Mouse (Mus musculus): ENCODE results near the gene Gpkow. TPM values are rescaled to one million over a fixed set of nuclear protein-coding genes. Genes with fewer than 3 reads are reported as not detected.
"Not testable (repeated sequence)": the region's sequence is repeated elsewhere in the genome, so short reads cannot be mapped to it uniquely, and the experiment has no call there.

The Gpkow gene
- polyA plus RNA-seq, 1 experiment, result 15.7 TPM

GRCm38 (mm10) chrX:7690486-7690885, 6.4 kb upstream of the Gpkow start:
- no peaks in the 10 kb centered on the region for H3K79me2 ChIP-seq (ENCODE audit: control insufficient read depth, insufficient read depth)
- no peaks in the 10 kb centered on the region for H3K79me3 ChIP-seq (ENCODE audit: low read depth)
- TF ChIP-seq MYOD1 (IDR thresholded peaks at IDR 0.05; ENCODE audit: control insufficient read depth, insufficient read length, low read depth) (no peak), USF1 (IDR thresholded peaks at IDR 0.05; ENCODE audit: low read depth) (no peak), CEBPB (IDR thresholded peaks at IDR 0.05; ENCODE audit: low read depth) (no peak), MAX (IDR thresholded peaks at IDR 0.05) (no peak)
- H3K27me3 ChIP-seq (ENCODE audit: control insufficient read depth, insufficient read depth, insufficient read length), result peaks cover 4% of the 10 kb centered on the region
- no peak overlapping the region for H3K4me3 ChIP-seq (ENCODE audit: insufficient read depth, poor library complexity, severe bottlenecking)
- H3ac ChIP-seq (ENCODE audit: control insufficient read depth, insufficient read length, low read depth), result no peak overlapping the region
- no peaks in the 10 kb centered on the region for H3K36me3 ChIP-seq (ENCODE audit: control insufficient read depth, insufficient read depth)

GRCm38 (mm10) chrX:7692862-7693261, 4.1 kb upstream of the Gpkow start:
- no peaks in the 10 kb centered on the region for H3K36me3 ChIP-seq (ENCODE audit: control insufficient read depth, insufficient read depth)
- H3K27me3 ChIP-seq (ENCODE audit: control insufficient read depth, insufficient read depth, insufficient read length), result no peaks in the 10 kb centered on the region
- TF ChIP-seq CEBPB (IDR thresholded peaks at IDR 0.05; ENCODE audit: low read depth) (no peak), USF1 (IDR thresholded peaks at IDR 0.05; ENCODE audit: low read depth) (no peak)
- no peak overlapping the region for H3K4me3 ChIP-seq (ENCODE audit: insufficient read depth, poor library complexity, severe bottlenecking)
- H3K79me3 ChIP-seq (ENCODE audit: low read depth), result peaks cover 8% of the 10 kb centered on the region
- no peak overlapping the region for H3ac ChIP-seq (ENCODE audit: control insufficient read depth, insufficient read length, low read depth)
- peaks cover 9% of the 10 kb centered on the region for H3K79me2 ChIP-seq (ENCODE audit: control insufficient read depth, insufficient read depth)

- TF ChIP-seq FOSL1 (IDR thresholded peaks at IDR 0.05; ENCODE audit: insufficient read depth, low read length, poor library complexity, severe bottlenecking) (no peak), MAX (IDR thresholded peaks at IDR 0.05) (no peak), CEBPB (IDR thresholded peaks at IDR 0.05; ENCODE audit: low read depth) (no peak), MYOG (IDR thresholded peaks at IDR 0.05; ENCODE audit: control insufficient read depth, extremely low read depth, insufficient read length) (no peak), MYOD1 (IDR thresholded peaks at IDR 0.05; ENCODE audit: control insufficient read depth, insufficient read length, low read depth) (no peak), USF1 (IDR thresholded peaks at IDR 0.05; ENCODE audit: low read depth) (no peak), CTCF (IDR thresholded peaks at IDR 0.05; ENCODE audit: control insufficient read depth, insufficient read depth, insufficient read length) (no peak)
- H3K36me3 ChIP-seq (ENCODE audit: control insufficient read depth, insufficient read depth), result peaks cover 4% of the 10 kb centered on the region
- peaks cover 18% of the 10 kb centered on the region for H3K79me3 ChIP-seq (ENCODE audit: low read depth)
- peaks cover 33% of the 10 kb centered on the region for H3K79me2 ChIP-seq (ENCODE audit: control insufficient read depth, insufficient read depth)
- no peaks in the 10 kb centered on the region for H3K27me3 ChIP-seq (ENCODE audit: control insufficient read depth, insufficient read depth, insufficient read length)
- no peak overlapping the region for H3K4me3 ChIP-seq (ENCODE audit: insufficient read depth, poor library complexity, severe bottlenecking)
- no peak overlapping the region for H3ac ChIP-seq (ENCODE audit: control insufficient read depth, insufficient read length, low read depth)
Measured at GRCm38 (mm10) chrX:7696520-7696919, 411 bp upstream of the Gpkow start.

GRCm38 (mm10) chrX:7713764-7714134, 16.8 kb downstream of the Gpkow start:
- H3K4me3 ChIP-seq (ENCODE audit: insufficient read depth, poor library complexity, severe bottlenecking), result peak overlapping the region; percentile 30
- H3K79me3 ChIP-seq (ENCODE audit: low read depth); H3K27me3 ChIP-seq (ENCODE audit: control insufficient read depth, insufficient read depth, insufficient read length); H3K36me3 ChIP-seq (ENCODE audit: control insufficient read depth, insufficient read depth); H3K79me2 ChIP-seq (ENCODE audit: control insufficient read depth, insufficient read depth): not testable (repeated sequence)
- H3ac ChIP-seq (ENCODE audit: control insufficient read depth, insufficient read length, low read depth), result peak overlapping the region; percentile 52

DNA sequence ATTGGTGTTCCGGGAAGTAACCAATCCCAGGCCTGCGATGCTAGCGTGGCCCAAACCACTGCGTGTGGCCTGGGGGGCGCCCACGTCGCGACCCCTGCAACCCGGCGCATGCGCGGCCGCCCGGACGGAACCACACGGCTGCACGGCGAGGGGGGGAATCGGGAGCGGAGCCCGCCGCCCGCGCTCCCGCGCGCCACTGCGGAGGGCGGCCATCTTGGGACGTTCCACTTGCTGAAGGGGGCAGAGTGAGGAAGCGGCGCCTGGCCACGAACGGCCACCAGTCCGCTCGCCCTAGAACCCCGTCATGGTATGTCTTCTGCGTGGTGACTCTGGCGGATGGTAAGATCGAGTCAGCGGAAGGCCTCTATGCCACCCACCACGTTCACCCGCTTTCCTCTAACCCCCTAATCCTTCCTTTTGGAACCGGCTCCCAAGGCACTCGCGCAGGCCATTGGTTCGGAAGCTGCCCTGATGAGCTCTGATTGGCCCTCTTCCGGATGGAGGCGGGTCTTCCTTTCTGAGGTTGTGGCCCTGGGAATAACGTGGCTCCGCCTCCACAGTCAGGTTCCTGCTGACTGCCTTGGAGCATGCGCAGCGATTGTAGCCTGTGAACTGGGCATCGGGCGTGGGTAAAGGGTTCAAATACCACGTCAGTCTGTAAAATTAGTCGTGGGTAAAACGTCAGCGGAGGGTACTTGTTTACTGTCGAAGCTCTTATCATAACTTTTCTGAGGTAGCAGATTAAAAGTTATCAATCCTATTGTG, 17.4 kb downstream of the Gpkow start, which contains the start of gene Wdr45:
Gene Wdr45 (plus strand): TSS at position 199 of the 765 bp plus-strand sequence.
- H3K79me3 ChIP-seq (ENCODE audit: low read depth); H3K79me2 ChIP-seq (ENCODE audit: control insufficient read depth, insufficient read depth); H3K36me3 ChIP-seq (ENCODE audit: control insufficient read depth, insufficient read depth); H3K27me3 ChIP-seq (ENCODE audit: control insufficient read depth, insufficient read depth, insufficient read length): not testable (repeated sequence)
- Histone ChIP-seq H3ac (ENCODE audit: control insufficient read depth, insufficient read length, low read depth) (peak within 1 kb of the TSS; percentile 52), H3K4me3 (ENCODE audit: insufficient read depth, poor library complexity, severe bottlenecking) (peak within 1 kb of the TSS; percentile 30)

GRCm38 (mm10) chrX:7716058-7716457, 19.1 kb downstream of the Gpkow start:
- not testable (repeated sequence) for H3K36me3 ChIP-seq (ENCODE audit: control insufficient read depth, insufficient read depth); H3K79me3 ChIP-seq (ENCODE audit: low read depth); H3K4me3 ChIP-seq (ENCODE audit: insufficient read depth, poor library complexity, severe bottlenecking); H3ac ChIP-seq (ENCODE audit: control insufficient read depth, insufficient read length, low read depth); H3K79me2 ChIP-seq (ENCODE audit: control insufficient read depth, insufficient read depth); H3K27me3 ChIP-seq (ENCODE audit: control insufficient read depth, insufficient read depth, insufficient read length)

- peaks cover 8% of the 10 kb centered on the region for H3K79me2 ChIP-seq (ENCODE audit: control insufficient read depth, insufficient read depth)
- H3ac ChIP-seq (ENCODE audit: control insufficient read depth, insufficient read length, low read depth), result peak within 1 kb of the TSS; percentile 80
- H3K79me3 ChIP-seq (ENCODE audit: low read depth), result no peaks in the 10 kb centered on the region
- H3K27me3 ChIP-seq (ENCODE audit: control insufficient read depth, insufficient read depth, insufficient read length), result no peaks in the 10 kb centered on the region
- H3K4me3 ChIP-seq (ENCODE audit: insufficient read depth, poor library complexity, severe bottlenecking), result peak within 1 kb of the TSS; percentile 41
- no peaks in the 10 kb centered on the region for H3K36me3 ChIP-seq (ENCODE audit: control insufficient read depth, insufficient read depth)
- TF ChIP-seq CEBPB (IDR thresholded peaks at IDR 0.05; ENCODE audit: low read depth), result no peak
- TF ChIP-seq MAX (IDR thresholded peaks at IDR 0.05), result no peak
- no peak for TF ChIP-seq CTCF (IDR thresholded peaks at IDR 0.05; ENCODE audit: control insufficient read depth, insufficient read depth, insufficient read length)
- TF ChIP-seq USF1 (IDR thresholded peaks at IDR 0.05; ENCODE audit: low read depth), result no peak
- TF ChIP-seq MYOD1 (IDR thresholded peaks at IDR 0.05; ENCODE audit: control insufficient read depth, insufficient read length, low read depth), result no peak
- no peak for TF ChIP-seq FOSL1 (IDR thresholded peaks at IDR 0.05; ENCODE audit: insufficient read depth, low read length, poor library complexity, severe bottlenecking)
- no peak for TF ChIP-seq MYOG (IDR thresholded peaks at IDR 0.05; ENCODE audit: control insufficient read depth, extremely low read depth, insufficient read length)
Measured at GRCm38 (mm10) chrX:7721514-7722281, 24.8 kb downstream of the Gpkow start, which contains the start of gene Gm45208. Gene Gm45208, plus strand, starts transcription at chrX:7722245.

Data from C2C12 (cell line).